Mouse (Mus musculus): Measurements from ENCODE around the gene M1ap.

Gene M1ap

DNA sequence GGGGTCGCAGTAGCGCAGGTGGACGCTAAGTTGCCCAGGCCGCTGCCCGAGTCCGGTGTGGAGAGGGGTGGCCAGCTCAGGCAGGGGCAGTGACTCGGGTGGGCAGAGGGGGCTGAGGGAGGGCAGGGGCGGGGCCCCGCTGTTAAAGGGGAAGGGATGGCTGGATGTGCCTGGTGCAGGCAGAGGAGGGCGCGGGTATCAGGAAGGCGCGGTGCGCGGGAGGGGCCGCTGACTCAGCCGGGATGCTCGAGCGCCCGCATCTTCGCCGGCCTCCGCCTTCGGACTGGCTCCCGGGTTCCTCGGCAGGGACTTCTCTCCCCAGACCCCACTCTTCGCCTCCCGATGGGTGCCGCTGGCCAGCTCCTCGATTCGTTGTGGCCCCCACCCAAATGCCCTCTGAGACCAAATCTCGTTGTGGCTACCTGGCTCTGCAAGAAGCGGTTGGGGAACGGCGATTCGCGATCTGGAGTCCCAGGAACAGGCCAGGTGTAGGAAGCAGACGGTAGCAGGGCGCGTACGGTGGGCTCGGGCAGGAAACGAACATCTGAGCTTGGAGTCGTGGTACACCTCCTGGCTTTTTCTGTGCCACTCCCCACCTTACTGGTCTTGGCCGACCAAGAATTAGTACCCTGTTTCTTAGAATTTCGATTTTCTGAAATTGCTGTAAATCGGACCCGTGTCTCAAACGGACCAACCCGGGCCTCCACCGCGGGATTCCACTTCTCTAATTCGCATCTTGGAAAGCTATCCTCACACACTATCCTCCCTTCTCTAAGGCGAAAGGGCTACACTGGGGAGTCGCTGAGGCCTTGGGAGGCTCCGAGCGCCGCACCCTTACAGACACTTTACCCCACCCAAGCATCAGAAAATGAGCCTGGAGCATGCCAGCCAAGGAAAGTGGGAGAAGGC is 123.9 kb downstream of the M1ap start:
- no peak for DNase-seq (ENCODE audit: low spot score in 2 of 2)

GRCm38 (mm10) chr6:83071220-83071619 is 124.5 kb downstream of the M1ap start:
- no peak for DNase-seq (ENCODE audit: low spot score in 2 of 2)

GRCm38 (mm10) chr6:83074979-83075378 is 128.3 kb downstream of the M1ap start:
- peak in 1 of 2 experiments; percentile 33 for DNase-seq (ENCODE audit: low spot score in 2 of 2)

- peak in 1 of 2 experiments; percentile 23 for DNase-seq (ENCODE audit: low spot score in 2 of 2)
These were observed 131.1 kb downstream of the M1ap start, which contains the start of gene Pcgf1 for GRCm38 (mm10) chr6:83077630-83078323. Gene Pcgf1 (plus strand): TSS chr6:83077869.

GRCm38 (mm10) chr6:83078324-83078858 is 131.7 kb downstream of the M1ap start:
- DNase-seq (ENCODE audit: low spot score in 2 of 2), result peak; percentile 98 to 100
